In genomic region chr5:110357531-110358179, GRCm38 (mm10) we compare ENCODE assay signal across 7 mouse cellular contexts. TPM values are rescaled to one million over a fixed set of nuclear protein-coding genes. Genes with fewer than 3 reads are reported as not detected.
DNase-seq lines count a peak whose midpoint lies in the region; ATAC-seq lines count a peak whose summit lies in the region.

No protein-coding gene starts in this region.

- no peaks in the 10 kb centered on the region for H3K4me1 ChIP-seq in intestine, embryonic 14.5 days (replicated peaks; ENCODE audit: control insufficient read depth, insufficient read depth, low read length)
- H3K4me1 ChIP-seq in midbrain, embryonic 13.5 days (replicated peaks) = peaks cover 7% of the 10 kb centered on the region

- H3K27ac ChIP-seq in intestine, embryonic 14.5 days (ENCODE audit: low read depth) = no peak overlapping the region
- H3K27ac ChIP-seq in midbrain, embryonic 13.5 days = no peak overlapping the region

- 43% methylated on average over 9 of the region's 9 CpGs for WGBS in intestine, embryonic 14.5 days
- 35% methylated on average over 9 of the region's 9 CpGs for WGBS in midbrain, embryonic 13.5 days

- no peak overlapping the region for H3K4me2 ChIP-seq in intestine, embryonic 14.5 days (ENCODE audit: low read length)
- H3K4me2 ChIP-seq in midbrain, embryonic 13.5 days (replicated peaks) = no peak overlapping the region

- no peak overlapping the region for H3K4me3 ChIP-seq in intestine, embryonic 14.5 days (ENCODE audit: low read depth, low read length)
- no peak overlapping the region for H3K4me3 ChIP-seq in midbrain, embryonic 13.5 days (replicated peaks)

- no peak overlapping the region for H3K9ac ChIP-seq in intestine, embryonic 14.5 days (ENCODE audit: low read length)
- H3K9ac ChIP-seq in midbrain, embryonic 13.5 days (replicated peaks) = no peak overlapping the region

- H3K9me3 ChIP-seq in intestine, embryonic 14.5 days (ENCODE audit: control insufficient read depth, low read length) = no peaks in the 10 kb centered on the region
- no peaks in the 10 kb centered on the region for H3K9me3 ChIP-seq in midbrain, embryonic 13.5 days

- intact Hi-C loops in left cerebral cortex, postnatal 10 days (cut with DNase I) = loop anchor here (5.0 kb wide), 1 partner anchor 280 kb away; no protein-coding TSS in a partner anchor

- DNase-seq in ZHBTc4 (ENCODE audit: low read depth, low spot score) = peak; percentile 88
- DNase-seq in cerebellum, adult 8-10 months = peak; percentile 88
- peak; percentile 91 for DNase-seq in forelimb bud, embryonic 11.5 days (ENCODE audit: low read depth, low spot score)
- peak; percentile 96 for DNase-seq in intestine, embryonic 14.5 days (ENCODE audit: low spot score)
- DNase-seq in left cerebral cortex, postnatal 10 days (ENCODE audit: extremely low spot score in 1 of 2, low spot score in 2 of 2) = peak; percentile 73 to 81
- DNase-seq in skeletal muscle tissue, adult 2 months (ENCODE audit: low read depth, low spot score) = peak; percentile 61

- peaks cover 11% of the 10 kb centered on the region; the same call in 1 of the 2 replicates for H3K27me3 ChIP-seq in intestine, embryonic 14.5 days (replicated peaks; ENCODE audit: control insufficient read depth, insufficient read depth, low read length)
- peaks cover 23% of the 10 kb centered on the region for H3K27me3 ChIP-seq in midbrain, embryonic 13.5 days

- H3K36me3 ChIP-seq in intestine, embryonic 14.5 days (ENCODE audit: control insufficient read depth, insufficient read depth, low read length) = no peaks in the 10 kb centered on the region
- 0 out of 2 replicates have a peak, but pooled peaks cover 6% of the 10 kb centered on the region for H3K36me3 ChIP-seq in midbrain, embryonic 13.5 days

- 0 out of 2 replicates have a peak, but pooled peaks have one; percentile 16 for ATAC-seq in intestine, embryonic 14.5 days (replicated peaks; ENCODE audit: low FRiP score, low TSS enrichment, low read depth)
- ATAC-seq in midbrain, embryonic 13.5 days = peak; percentile 79

RNA-seq across cellular contexts. Expression of gene Lrcol1, which starts 13.1 kb away (rescaled TPM):
- polyA plus RNA-seq in intestine, embryonic 14.5 days (2014; fragmentation: Nextera tagmentation; extraction: Ambion mirVana) = not detected in 2 replicates
- total RNA-seq in left cerebral cortex, postnatal 10 days (2021) = not detected
- polyA plus RNA-seq in midbrain, embryonic 13.5 days (2015; fragmentation: Nextera tagmentation; extraction: Ambion mirVana) = not detected in 2 replicates

RNA-seq across cellular contexts. Expression of gene P2rx2, which starts 14.6 kb away (rescaled TPM):
- polyA plus RNA-seq in intestine, embryonic 14.5 days (2014; fragmentation: Nextera tagmentation; extraction: Ambion mirVana) = 0.77 and 1.1 TPM in 2 replicates
- total RNA-seq in left cerebral cortex, postnatal 10 days (2021) = 1 to 10 TPM; 1.5 to 1.9 TPM
- 3.2 and 3.8 TPM in 2 replicates for polyA plus RNA-seq in midbrain, embryonic 13.5 days (2015; fragmentation: Nextera tagmentation; extraction: Ambion mirVana)
